Mouse (Mus musculus) hindbrain, embryonic 11.5 days (tissue): ENCODE data around the gene St3gal2. TPM values are rescaled to one million over a fixed set of nuclear protein-coding genes. Genes with fewer than 3 reads are reported as not detected.
"Not testable (repeated sequence)": the region's sequence is repeated elsewhere in the genome, so short reads cannot be mapped to it uniquely, and the experiment has no call there.

ENCODE experiments used
- ATAC-seq: fragments of 200-750 bp; cut with Nextera tagmentation; 2 replicates; pipeline ENCODE4 v1.8.0; 2017; ENCODE audit warnings: mild to moderate bottlenecking, moderate TSS enrichment, moderate library complexity; ENCODE audit not compliant: low FRiP score
- DNase-seq: peaks from one replicate; pipeline ENCODE4 v3.0.0-alpha.2; 2015; ENCODE audit warnings: low spot score
- H3K27ac ChIP-seq: fragments of 300-500 bp; sonication (generic); 2 replicates; pipeline ENCODE4 v1.5.1; 2014; ENCODE audit warnings: mild to moderate bottlenecking, low read depth, low read length
- H3K27me3 ChIP-seq: fragments of 300-500 bp; sonication (generic); 2 replicates; pipeline ENCODE4 v1.6.1; 2014; ENCODE audit warnings: mild to moderate bottlenecking, low read length, moderate library complexity, mixed read lengths; ENCODE audit not compliant: control insufficient read depth, insufficient read depth
- H3K36me3 ChIP-seq: fragments of 300-500 bp; sonication (generic); 2 replicates; pipeline ENCODE4 v1.6.1; 2014; ENCODE audit warnings: mild to moderate bottlenecking, low read length, moderate library complexity, mixed read lengths; ENCODE audit not compliant: control insufficient read depth, insufficient read depth
- H3K4me1 ChIP-seq: fragments of 300-500 bp; sonication (generic); replicated peaks from 2 replicates; pipeline ENCODE4 v1.6.1; 2014; ENCODE audit warnings: low read length, mixed read lengths; ENCODE audit not compliant: control insufficient read depth, insufficient read depth
- H3K4me2 ChIP-seq: fragments of 300-500 bp; sonication (generic); replicated peaks from 2 replicates; pipeline ENCODE4 v1.6.1; 2014; ENCODE audit warnings: mild to moderate bottlenecking, low read depth, low read length
- H3K4me3 ChIP-seq: fragments of 300-500 bp; sonication (generic); 2 replicates; pipeline ENCODE4 v1.5.1; 2014; ENCODE audit warnings: low read depth, low read length
- H3K9ac ChIP-seq: fragments of 300-500 bp; sonication (generic); 2 replicates; pipeline ENCODE4 v1.6.1; 2014; ENCODE audit warnings: low read depth, low read length
- H3K9me3 ChIP-seq: fragments of 300-500 bp; sonication (generic); 2 replicates; pipeline ENCODE4 v1.6.1; 2016; ENCODE audit warnings: low read length; ENCODE audit not compliant: control insufficient read depth
- WGBS: fragments of 180-500 bp; shearing (Covaris S2); extraction: QIAGEN DNeasy Blood & Tissue Kit; methylation state at CpG from one replicate; pipeline ENCODE4 v1.1.7; 2014; 5-methylcytosine and 5-hydroxymethylcytosine counted together
- polyA plus RNA-seq: library from polyadenylated mRNA; unstranded; fragments of >200 nt; fragmentation: Nextera tagmentation; extraction: Ambion mirVana; gene quantifications from 2 replicates; pipeline ENCODE4 v1.2.1, GENCODE M21; 2014

St3gal2 gene
- polyA plus RNA-seq, 1 experiment from 2014 or later: 11.8 TPM

DNA sequence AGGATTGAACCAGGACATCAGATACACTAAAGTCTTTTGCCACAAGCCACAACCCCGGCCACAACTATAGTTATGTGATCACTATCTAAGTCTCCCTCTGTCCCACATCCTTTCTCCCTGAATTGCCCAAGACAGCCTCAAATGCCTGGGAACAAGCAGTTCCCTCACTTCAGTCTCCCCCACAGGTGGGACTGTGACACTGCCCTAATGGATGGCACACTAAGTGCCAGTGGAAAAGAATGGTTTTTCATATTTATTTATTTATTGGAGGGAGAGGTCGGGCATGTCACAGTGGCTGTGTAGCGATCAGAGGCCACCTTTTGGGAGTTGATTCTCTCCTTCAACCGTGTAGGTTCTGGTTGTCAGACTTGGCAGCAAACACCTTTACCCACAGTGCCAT lies 26.0 kb downstream of the St3gal2 start:
- no peak overlapping the region for H3K4me3 ChIP-seq
- no peak for DNase-seq
- no peaks in the 10 kb centered on the region for H3K9me3 ChIP-seq
- H3K36me3 ChIP-seq: no peaks in the 10 kb centered on the region
- no peak overlapping the region for H3K9ac ChIP-seq
- ATAC-seq: no peak
- H3K4me2 ChIP-seq: no peak overlapping the region
- WGBS: 80% methylated on average over 4 of the region's 4 CpGs
- H3K27ac ChIP-seq: no peak overlapping the region
- 0 out of 2 replicates have a peak, but pooled peaks cover 2% of the 10 kb centered on the region for H3K4me1 ChIP-seq
- no peaks in the 10 kb centered on the region for H3K27me3 ChIP-seq

DNA sequence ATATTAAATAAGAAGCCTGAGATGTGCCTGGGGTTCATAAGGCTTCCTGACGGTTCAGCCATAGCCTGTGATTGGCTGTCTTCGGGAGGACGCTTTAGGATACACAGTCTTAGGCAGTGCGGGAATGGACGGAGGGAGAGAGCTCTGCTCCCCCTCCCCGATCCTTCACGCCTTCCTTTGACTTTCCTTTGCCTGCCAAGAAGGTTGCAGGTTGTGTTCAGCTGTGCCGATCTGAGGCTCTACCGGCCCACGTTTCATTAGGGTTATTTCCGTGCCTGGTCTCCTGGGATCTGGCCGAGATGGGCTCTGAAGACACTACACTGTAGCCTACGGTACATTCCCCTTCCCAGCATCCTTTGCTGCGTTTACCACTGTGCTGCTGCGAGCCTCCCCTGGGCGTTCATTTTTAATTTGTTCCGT lies 30.4 kb downstream of the St3gal2 start:
- H3K27ac ChIP-seq: no peak overlapping the region
- WGBS: 80% methylated on average over 17 of the region's 17 CpGs

GRCm38 (mm10) chr8:110954776-110955175 lies 35.1 kb downstream of the St3gal2 start:
- H3K9ac ChIP-seq: no peak overlapping the region
- no peak overlapping the region for H3K4me3 ChIP-seq
- no peak for DNase-seq
- no peak for ATAC-seq
- WGBS: 77% methylated on average over 8 of the region's 8 CpGs
- no peaks in the 10 kb centered on the region for H3K27me3 ChIP-seq
- no peak overlapping the region for H3K4me2 ChIP-seq
- H3K27ac ChIP-seq: no peak overlapping the region
- H3K36me3 ChIP-seq: 0 out of 2 replicates have a peak, but pooled peaks cover 5% of the 10 kb centered on the region
- H3K4me1 ChIP-seq: no peaks in the 10 kb centered on the region
- no peaks in the 10 kb centered on the region for H3K9me3 ChIP-seq

More for the DNA sequence above, 30.4 kb downstream of the St3gal2 start:
- H3K4me2 ChIP-seq: no peak overlapping the region
- no peaks in the 10 kb centered on the region for H3K27me3 ChIP-seq
- no peak overlapping the region for H3K9ac ChIP-seq
- H3K4me1 ChIP-seq: no peaks in the 10 kb centered on the region
- no peaks in the 10 kb centered on the region for H3K9me3 ChIP-seq
- DNase-seq (peak; percentile 10), ATAC-seq (no peak)
- H3K4me3 ChIP-seq: no peak overlapping the region
- no peaks in the 10 kb centered on the region for H3K36me3 ChIP-seq

DNA sequence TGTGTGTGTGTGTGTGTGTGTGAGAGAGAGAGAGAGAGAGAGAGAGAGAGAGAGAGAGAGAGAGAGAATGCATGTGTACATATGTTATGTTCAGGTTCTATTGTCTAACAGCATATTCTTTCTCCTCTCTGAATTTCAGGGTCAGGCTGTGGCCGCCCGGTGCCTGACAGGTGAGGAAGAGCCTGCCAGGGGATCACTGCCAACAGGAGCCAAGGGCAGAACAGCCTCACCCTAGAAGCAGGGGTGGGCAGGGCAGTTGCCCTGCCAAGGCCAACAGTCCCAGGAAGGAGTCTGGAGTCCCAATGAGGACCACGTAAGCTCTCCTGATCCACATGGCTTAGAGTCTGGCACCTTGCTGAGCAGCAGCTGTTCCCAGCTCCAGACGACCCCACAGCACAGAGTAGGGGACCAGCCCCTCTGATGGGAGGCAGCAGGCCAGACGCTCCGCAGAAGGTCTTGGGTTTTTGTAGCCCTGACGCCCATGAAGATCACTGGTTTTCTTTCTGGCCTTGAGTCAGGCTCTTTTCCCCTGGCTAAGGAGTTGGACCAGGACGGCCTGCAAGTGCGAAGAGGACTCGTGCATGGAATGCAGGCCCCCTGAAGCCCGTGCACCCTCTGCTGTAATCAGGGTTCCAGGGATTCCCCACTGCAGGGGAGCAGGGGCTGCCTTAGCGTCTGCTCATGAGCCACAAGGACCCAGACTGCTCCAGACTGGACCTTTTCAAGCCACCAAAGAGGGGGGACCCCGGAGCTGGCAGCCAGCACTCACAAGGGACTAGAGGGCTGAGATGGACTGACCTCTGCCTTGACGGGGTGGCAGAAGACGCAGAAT lies 37.1 kb downstream of the St3gal2 start:
- 88% methylated on average over 15 of the region's 15 CpGs for WGBS
- H3K4me3 ChIP-seq: no peak overlapping the region
- no peaks in the 10 kb centered on the region for H3K9me3 ChIP-seq
- H3K9ac ChIP-seq: no peak overlapping the region
- H3K4me1 ChIP-seq: no peaks in the 10 kb centered on the region
- no peak overlapping the region for H3K27ac ChIP-seq
- H3K27me3 ChIP-seq: no peaks in the 10 kb centered on the region
- ATAC-seq: no peak
- no peak overlapping the region for H3K4me2 ChIP-seq
- 0 out of 2 replicates have a peak, but pooled peaks cover 5% of the 10 kb centered on the region for H3K36me3 ChIP-seq
- DNase-seq: no peak

GRCm38 (mm10) chr8:110957471-110957870 lies 37.7 kb downstream of the St3gal2 start:
- ATAC-seq: no peak
- H3K9me3 ChIP-seq: no peaks in the 10 kb centered on the region
- H3K9ac ChIP-seq: no peak overlapping the region
- no peak overlapping the region for H3K4me3 ChIP-seq
- H3K27me3 ChIP-seq: no peaks in the 10 kb centered on the region
- no peak overlapping the region for H3K27ac ChIP-seq
- 90% methylated on average over 18 of the region's 19 CpGs for WGBS
- no peaks in the 10 kb centered on the region for H3K4me1 ChIP-seq
- 0 out of 2 replicates have a peak, but pooled peaks cover 5% of the 10 kb centered on the region for H3K36me3 ChIP-seq
- no peak overlapping the region for H3K4me2 ChIP-seq
- DNase-seq: no peak

- Histone ChIP-seq H3K9ac (no peak overlapping the region), H3K4me1 (no peaks in the 10 kb centered on the region), H3K4me3 (no peak overlapping the region), H3K9me3 (no peaks in the 10 kb centered on the region), H3K4me2 (no peak overlapping the region), H3K27ac (no peak overlapping the region), H3K27me3 (no peaks in the 10 kb centered on the region), H3K36me3 (0 out of 2 replicates have a peak, but pooled peaks cover 5% of the 10 kb centered on the region)
- DNase-seq: no peak
- ATAC-seq: no peak
- 95% methylated on average over 5 of the region's 5 CpGs for WGBS
These were observed 38.4 kb downstream of the St3gal2 start for GRCm38 (mm10) chr8:110958135-110958534.

- ATAC-seq, H3K9ac ChIP-seq, H3K4me3 ChIP-seq, H3K9me3 ChIP-seq, H3K4me2 ChIP-seq, H3K27me3 ChIP-seq, H3K27ac ChIP-seq, H3K36me3 ChIP-seq, DNase-seq, H3K4me1 ChIP-seq: not testable (repeated sequence)
- WGBS: 97% methylated on average over 7 of the region's 7 CpGs
These were observed 38.8 kb downstream of the St3gal2 start for GRCm38 (mm10) chr8:110958553-110958952.

DNA sequence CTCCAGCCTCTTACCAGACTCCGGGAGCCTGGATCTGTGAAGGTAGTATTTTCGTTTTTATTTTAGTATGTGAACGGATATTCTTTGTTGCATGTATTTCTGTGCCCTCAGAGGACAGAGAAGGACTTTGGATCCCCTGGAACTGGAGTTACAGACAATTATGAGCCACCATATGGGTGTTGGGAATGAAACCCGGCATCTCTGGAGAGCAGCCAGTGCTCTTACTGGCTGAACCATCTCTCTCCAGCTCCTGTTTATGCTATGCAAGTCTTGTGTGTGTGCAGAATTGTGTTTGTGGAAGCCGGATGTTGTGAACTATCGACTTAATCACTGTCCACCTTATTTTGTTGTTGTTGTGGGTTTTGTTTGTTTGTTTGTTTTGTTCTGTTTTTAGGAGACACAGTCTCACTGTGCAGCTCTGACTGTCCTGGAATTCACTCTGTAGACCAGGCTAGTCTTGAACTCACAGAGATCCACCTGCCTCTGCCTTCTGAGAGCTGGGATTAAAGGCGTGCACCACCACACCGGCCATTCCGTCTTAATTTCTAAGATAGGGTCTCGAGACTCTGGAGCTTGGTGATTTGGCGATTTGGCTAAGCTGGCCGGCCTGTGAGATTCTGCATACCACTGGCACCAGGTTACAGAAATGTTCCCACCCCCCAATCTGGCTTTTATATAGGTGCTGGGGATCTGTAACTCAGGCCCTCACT lies 39.5 kb downstream of the St3gal2 start:
- WGBS: 96% methylated on average over 12 of the region's 12 CpGs
- Histone ChIP-seq H3K36me3 (0 out of 2 replicates have a peak, but pooled peaks cover 5% of the 10 kb centered on the region), H3K4me1 (no peaks in the 10 kb centered on the region)

More for the DNA sequence above, 39.5 kb downstream of the St3gal2 start:
- Histone ChIP-seq H3K27me3 (no peaks in the 10 kb centered on the region), H3K9me3 (no peaks in the 10 kb centered on the region), H3K4me3 (no peak overlapping the region), H3K4me2 (no peak overlapping the region), H3K9ac (no peak overlapping the region), H3K27ac (no peak overlapping the region)
- DNase-seq: no peak
- ATAC-seq: no peak
